Mouse (Mus musculus) kidney, postnatal 0 days (tissue): Measurements from ENCODE around the gene Pold4. TPM values are rescaled to one million over a fixed set of nuclear protein-coding genes. Genes with fewer than 3 reads are reported as not detected.

Experiments used
- ATAC-seq: fragments of 200-750 bp; cut with Nextera tagmentation; replicated peaks from 2 replicates; pipeline ENCODE4 v1.8.0; 2017; ENCODE audit warnings: low read depth, moderate number of reproducible peaks, moderate TSS enrichment, moderate library complexity; ENCODE audit not compliant: low FRiP score
- DNase-seq: peaks from one replicate; pipeline ENCODE4 v3.0.0-alpha.2; 2016; ENCODE audit warnings: low spot score
- H3K27ac ChIP-seq: fragments of 300-500 bp; sonication (generic); 2 replicates; pipeline ENCODE4 v1.5.1; 2014; ENCODE audit warnings: mild to moderate bottlenecking
- H3K27me3 ChIP-seq: fragments of 300-500 bp; sonication (generic); 2 replicates; pipeline ENCODE4 v1.6.1; 2014; ENCODE audit warnings: low read length, mixed read lengths; ENCODE audit not compliant: insufficient read depth
- H3K36me3 ChIP-seq: fragments of 300-500 bp; sonication (generic); 2 replicates; pipeline ENCODE4 v1.6.1; 2014; ENCODE audit warnings: low read length, mixed read lengths; ENCODE audit not compliant: insufficient read depth
- H3K4me1 ChIP-seq: fragments of 300-500 bp; sonication (generic); replicated peaks from 2 replicates; pipeline ENCODE4 v1.6.1; 2014; ENCODE audit warnings: antibody characterized with exemption, low read length, mixed read lengths; ENCODE audit not compliant: insufficient read depth
- H3K4me2 ChIP-seq: fragments of 300-500 bp; sonication (generic); 2 replicates; pipeline ENCODE4 v1.6.1; 2014; ENCODE audit warnings: mild to moderate bottlenecking, low read length, moderate library complexity, mixed read lengths
- H3K4me3 ChIP-seq: fragments of 300-500 bp; sonication (generic); replicated peaks from 2 replicates; pipeline ENCODE4 v1.5.1; 2014; ENCODE audit warnings: low read depth, low read length
- H3K9ac ChIP-seq: fragments of 300-500 bp; sonication (generic); 2 replicates; pipeline ENCODE4 v1.6.1; 2014; ENCODE audit warnings: low read depth, low read length
- H3K9me3 ChIP-seq: fragments of 300-500 bp; sonication (generic); replicated peaks from 2 replicates; pipeline ENCODE4 v1.6.1; 2016; ENCODE audit warnings: low read length, inconsistent platforms, mixed read lengths
- CTCF ChIP-seq: IDR thresholded peaks from 2 replicates; pipeline ENCODE4 v1.5.1; 2016; ENCODE audit warnings: antibody characterized with exemption, low read depth, mild to moderate bottlenecking, moderate library complexity
- WGBS: fragments of 180-500 bp; shearing (Covaris S2); extraction: QIAGEN DNeasy Blood & Tissue Kit; methylation state at CpG from one replicate; pipeline ENCODE4 v1.1.7; 2014; 5-methylcytosine and 5-hydroxymethylcytosine counted together
- polyA plus RNA-seq: library from polyadenylated mRNA; unstranded; fragments of >200 nt; fragmentation: Nextera tagmentation; extraction: Ambion mirVana; gene quantifications from 2 replicates; pipeline ENCODE4 v1.2.1, GENCODE M21; 2015

Gene Pold4
- polyA plus RNA-seq, 1 experiment from 2014 or later: 43.6 TPM

DNA sequence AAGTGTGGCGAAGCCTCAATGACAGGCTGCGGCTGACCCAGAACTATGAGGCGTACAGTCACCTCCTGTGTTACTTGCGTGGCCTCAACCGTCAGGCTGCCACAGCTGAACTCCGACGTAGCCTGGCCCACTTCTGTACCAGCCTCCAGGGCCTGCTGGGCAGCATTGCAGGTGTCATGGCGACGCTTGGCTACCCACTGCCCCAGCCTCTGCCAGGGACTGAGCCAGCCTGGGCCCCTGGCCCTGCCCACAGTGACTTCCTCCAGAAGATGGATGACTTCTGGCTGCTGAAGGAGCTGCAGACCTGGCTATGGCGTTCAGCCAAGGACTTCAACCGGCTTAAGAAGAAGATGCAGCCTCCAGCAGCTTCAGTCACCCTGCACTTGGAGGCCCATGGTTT, 9.5 kb upstream of the Pold4 start:
- peaks cover 31% of the 10 kb centered on the region for H3K4me1 ChIP-seq

DNA sequence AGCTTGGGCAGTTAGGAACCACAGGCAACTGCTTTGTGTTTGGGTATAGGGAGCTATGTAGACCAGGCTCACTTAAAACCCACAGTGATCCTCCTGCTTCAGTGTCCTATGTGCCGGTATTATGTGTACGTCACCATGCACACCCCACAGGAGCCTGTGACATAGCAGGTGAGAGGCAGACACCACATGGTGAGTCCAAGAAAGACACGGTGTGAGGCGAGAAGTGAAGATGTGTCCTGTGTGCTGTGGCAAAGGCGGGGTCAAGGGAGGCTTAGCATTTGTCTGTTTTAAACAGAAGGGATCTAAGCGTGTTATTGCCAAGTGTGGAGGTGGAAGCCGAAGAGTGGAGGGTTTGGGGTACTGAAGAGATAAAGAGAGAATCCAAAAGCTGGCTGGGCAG, 4.9 kb upstream of the Pold4 start:
- H3K4me1 ChIP-seq: peaks cover 27% of the 10 kb centered on the region
- no peaks in the 10 kb centered on the region for H3K27me3 ChIP-seq
- no peak for ATAC-seq
- no peaks in the 10 kb centered on the region for H3K9me3 ChIP-seq
- no peak overlapping the region for H3K9ac ChIP-seq
- DNase-seq: no peak
- no peak overlapping the region for H3K4me2 ChIP-seq
- H3K4me3 ChIP-seq: no peak overlapping the region
- TF ChIP-seq CTCF: no peak
- H3K27ac ChIP-seq: no peak overlapping the region
- 88% methylated on average over 7 of the region's 7 CpGs for WGBS
- no peaks in the 10 kb centered on the region for H3K36me3 ChIP-seq

More for the DNA sequence above, 9.5 kb upstream of the Pold4 start:
- no peaks in the 10 kb centered on the region for H3K9me3 ChIP-seq
- peak; percentile 46 for DNase-seq
- H3K9ac ChIP-seq: no peak overlapping the region
- WGBS: 22% methylated on average over 11 of the region's 11 CpGs
- H3K4me3 ChIP-seq: no peak overlapping the region
- H3K36me3 ChIP-seq: no peaks in the 10 kb centered on the region
- peak; percentile 77; the same call in 1 of the 2 replicates for ATAC-seq
- H3K27ac ChIP-seq: peak overlapping the region; percentile 64; the same call in 1 of the 2 replicates
- no peaks in the 10 kb centered on the region for H3K27me3 ChIP-seq
- TF ChIP-seq CTCF: no peak
- 0 out of 2 replicates have a peak overlapping the region, but pooled peaks have one; percentile 9 for H3K4me2 ChIP-seq

DNA sequence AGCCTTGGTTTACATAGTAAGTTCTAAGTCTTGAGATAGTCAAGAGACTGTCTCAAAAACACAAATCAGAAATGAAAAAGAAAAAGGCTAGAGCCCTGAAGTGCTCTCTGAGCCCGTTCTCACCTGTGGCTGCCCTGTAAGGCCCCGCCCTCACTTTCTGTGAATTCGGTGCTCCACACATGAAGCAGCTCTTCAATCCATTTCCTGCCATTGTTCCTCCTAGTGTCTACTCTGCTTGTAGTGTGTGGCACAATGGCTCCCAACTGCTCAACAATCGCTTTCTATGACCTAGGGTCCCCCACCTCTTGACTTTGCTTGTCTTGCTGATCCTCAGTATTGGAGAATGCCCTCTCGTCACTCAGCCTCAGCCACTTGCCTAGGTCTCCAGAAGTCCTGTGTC, 4.3 kb upstream of the Pold4 start:
- no peak for ATAC-seq
- Histone ChIP-seq H3K27me3 (no peaks in the 10 kb centered on the region), H3K9me3 (no peaks in the 10 kb centered on the region), H3K36me3 (no peaks in the 10 kb centered on the region), H3K27ac (no peak overlapping the region), H3K4me1 (peaks cover 21% of the 10 kb centered on the region), H3K4me2 (no peak overlapping the region), H3K4me3 (no peak overlapping the region), H3K9ac (no peak overlapping the region)
- no peak for TF ChIP-seq CTCF
- no peak for DNase-seq
- WGBS: 68% methylated on average over 5 of the region's 5 CpGs

DNA sequence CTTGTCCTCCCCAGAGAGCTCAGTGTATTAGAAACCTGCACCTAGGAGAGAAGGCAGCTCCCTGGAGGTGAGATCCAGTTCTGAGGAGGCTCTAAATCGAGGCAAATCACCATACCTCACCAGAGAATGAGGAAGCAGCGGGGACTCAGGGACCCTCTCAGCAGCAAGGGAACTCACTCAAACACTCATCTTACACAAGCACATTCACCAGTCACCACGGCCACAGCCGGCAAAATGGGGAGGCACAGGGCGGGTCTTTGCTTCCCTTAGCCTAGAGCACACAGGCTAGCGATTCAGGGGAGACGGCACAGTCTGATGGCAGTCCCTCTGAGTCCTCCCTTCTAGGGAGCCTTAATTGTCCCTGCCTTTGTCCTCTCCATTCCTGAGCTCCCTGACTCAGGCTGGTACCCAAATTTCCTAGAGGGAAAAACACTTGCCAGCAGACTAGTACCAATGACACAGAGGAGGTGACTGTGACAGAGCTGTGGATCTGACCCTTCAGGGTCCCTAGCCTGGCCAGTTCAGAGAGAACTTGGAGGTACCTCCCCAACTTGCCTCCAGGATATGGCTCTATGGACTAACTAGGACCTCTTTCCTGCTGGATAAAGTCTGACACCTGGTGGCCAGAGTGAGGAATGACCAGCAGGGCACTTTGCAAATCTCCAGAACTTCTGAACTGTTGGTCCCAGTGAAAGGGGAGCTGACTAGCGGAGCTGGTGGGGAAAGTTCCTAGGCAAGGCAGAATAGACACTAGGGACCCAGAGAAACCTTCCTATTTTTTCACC, 3.6 kb upstream of the Pold4 start:
- Histone ChIP-seq H3K9ac (no peak overlapping the region), H3K4me2 (no peak overlapping the region), H3K4me1 (peaks cover 20% of the 10 kb centered on the region), H3K9me3 (no peaks in the 10 kb centered on the region), H3K4me3 (no peak overlapping the region), H3K27ac (no peak overlapping the region), H3K36me3 (no peaks in the 10 kb centered on the region), H3K27me3 (no peaks in the 10 kb centered on the region)
- DNase-seq: peak; percentile 94
- ATAC-seq: peak; percentile 23; the same call in 1 of the 2 replicates
- TF ChIP-seq CTCF: peak; percentile 97
- WGBS: 20% methylated on average over 8 of the region's 8 CpGs

DNA sequence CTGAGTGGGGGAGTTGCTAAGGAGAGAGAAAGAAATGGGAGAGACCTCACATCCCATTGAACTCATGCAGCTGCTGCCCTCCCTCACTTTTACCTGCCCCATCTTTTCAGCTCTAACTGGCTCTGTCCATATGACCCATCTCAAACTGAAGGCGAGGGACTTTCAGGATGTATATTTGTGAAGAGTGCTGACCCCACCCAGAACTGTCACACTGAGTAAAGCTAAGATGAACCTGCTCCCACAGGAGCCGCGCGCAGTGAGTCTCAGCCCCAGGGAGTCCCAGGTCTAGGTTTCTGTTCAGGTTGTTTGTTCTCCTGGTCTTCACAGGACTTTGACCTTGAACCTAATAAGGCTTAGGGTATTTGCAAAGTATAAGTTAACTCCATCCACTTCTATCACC, 2.8 kb upstream of the Pold4 start:
- WGBS: 78% methylated on average over 4 of the region's 4 CpGs
- Histone ChIP-seq H3K4me2 (no peak overlapping the region), H3K27me3 (no peaks in the 10 kb centered on the region), H3K9me3 (no peaks in the 10 kb centered on the region), H3K27ac (no peak overlapping the region), H3K9ac (no peak overlapping the region), H3K36me3 (no peaks in the 10 kb centered on the region), H3K4me1 (peaks cover 20% of the 10 kb centered on the region), H3K4me3 (no peak overlapping the region)
- TF ChIP-seq CTCF: no peak
- ATAC-seq: no peak
- DNase-seq: no peak

DNA sequence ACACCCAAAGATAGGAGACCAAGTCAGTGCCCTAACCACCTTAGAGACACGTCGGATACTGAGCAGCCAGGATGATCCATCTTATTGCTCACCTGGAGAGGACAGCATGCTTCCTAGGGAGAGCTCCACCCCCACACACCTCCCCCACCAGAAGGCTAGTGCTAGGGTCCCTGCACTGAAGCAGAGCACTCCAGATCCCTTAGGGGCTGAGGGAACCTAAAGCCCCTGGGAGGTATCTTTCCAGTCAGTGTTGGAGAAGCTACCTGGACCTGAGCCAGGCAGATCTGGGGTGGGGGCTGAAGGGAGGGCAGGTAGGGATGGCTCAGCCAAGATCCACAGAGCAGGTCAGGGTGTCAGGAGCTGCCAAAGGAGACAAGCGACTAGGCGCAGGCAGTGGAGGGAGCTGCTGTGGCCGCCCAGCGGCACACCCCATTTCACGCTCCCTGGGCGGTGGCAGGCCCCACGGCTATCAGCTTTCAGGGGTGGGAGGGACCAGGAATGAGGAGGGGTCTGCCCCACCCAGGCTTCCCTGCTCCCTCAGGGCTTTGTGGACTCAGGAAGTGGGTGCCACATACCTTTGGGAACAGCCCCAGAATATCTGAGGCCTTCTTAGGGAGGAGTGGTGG, 2.1 kb upstream of the Pold4 start:
- H3K4me1 ChIP-seq: peaks cover 20% of the 10 kb centered on the region
- no peaks in the 10 kb centered on the region; the same call in 1 of the 2 replicates for H3K27me3 ChIP-seq
- ATAC-seq (peak; percentile 11; the same call in 1 of the 2 replicates), DNase-seq (peak; percentile 52)
- peak overlapping the region; percentile 93; the same call in 1 of the 2 replicates for H3K27ac ChIP-seq
- no peaks in the 10 kb centered on the region for H3K9me3 ChIP-seq
- H3K4me2 ChIP-seq: no peak overlapping the region
- no peak for TF ChIP-seq CTCF
- no peaks in the 10 kb centered on the region for H3K36me3 ChIP-seq
- no peak overlapping the region for H3K9ac ChIP-seq
- H3K4me3 ChIP-seq: no peak overlapping the region
- 39% methylated on average over 9 of the region's 9 CpGs for WGBS
